Mouse (Mus musculus) c-Kit-positive CD71-negative TER-119-negative erythroid progenitor cells, embryonic 14.5 days (primary cell): ENCODE results near the gene Gm10447.

Experiments
- DNase-seq: peaks from one replicate; pipeline ENCODE4 v3.0.0-alpha.2; 2013; ENCODE audit warnings: low read depth

The Gm10447 gene

DNA sequence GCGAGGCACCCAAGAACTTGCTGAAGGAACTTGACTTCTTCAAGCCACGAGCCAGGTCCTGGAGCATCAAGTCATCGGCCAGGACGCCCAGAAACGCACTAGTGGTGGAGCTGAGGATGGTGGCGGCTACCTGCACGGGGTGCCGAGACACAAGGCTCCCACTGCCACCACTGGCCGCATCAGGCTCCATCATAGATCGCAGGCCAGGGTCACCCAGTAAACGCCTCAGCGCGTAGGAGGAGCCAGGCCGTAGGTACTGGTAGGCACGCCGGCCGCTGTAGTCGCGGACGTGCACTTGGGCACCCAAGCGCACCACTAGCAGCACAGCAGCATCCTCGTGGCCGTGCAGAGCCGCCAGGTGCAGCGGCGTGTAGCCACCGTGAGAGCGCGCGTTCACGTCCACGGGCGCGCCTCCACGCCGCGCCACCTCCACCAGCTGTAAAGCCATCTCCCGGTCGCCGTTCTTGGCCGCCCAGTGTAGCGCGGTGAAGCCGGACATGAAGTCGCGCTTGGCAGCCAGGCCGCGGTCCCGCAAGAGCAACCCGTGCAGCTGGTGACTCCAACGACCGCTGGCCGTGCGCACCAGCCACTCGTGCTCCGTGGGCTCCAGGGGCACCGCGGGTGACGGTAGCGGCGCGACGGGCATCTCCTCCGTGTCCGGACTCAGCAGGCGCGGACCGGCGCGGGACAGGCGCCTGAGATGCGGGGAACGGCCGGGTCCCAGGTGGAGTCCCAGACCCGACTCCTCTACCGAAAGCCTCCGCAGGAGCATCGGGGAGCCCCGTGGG lies 21.7 kb upstream of the Gm10447 start:
- no peak for DNase-seq

DNA sequence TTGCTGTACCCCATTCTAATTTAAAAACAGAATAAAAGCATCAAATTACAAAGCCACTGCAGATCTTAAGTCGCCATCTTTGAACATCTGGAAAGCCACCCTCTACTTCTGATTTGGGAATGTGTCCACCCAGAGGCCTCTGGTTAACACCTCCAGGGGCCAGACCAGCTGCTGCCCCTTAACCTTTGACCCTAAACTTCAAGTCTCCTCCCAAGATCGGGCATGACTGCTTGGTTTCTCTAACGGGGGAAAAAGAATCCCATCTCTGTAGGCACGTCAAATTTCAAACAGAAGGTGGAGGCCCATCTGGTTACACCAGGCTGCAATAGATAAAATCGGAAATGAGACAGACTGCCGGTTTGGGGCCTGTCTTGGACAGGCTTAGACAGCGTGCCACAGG lies 20.9 kb upstream of the Gm10447 start:
- DNase-seq = no peak

DNA sequence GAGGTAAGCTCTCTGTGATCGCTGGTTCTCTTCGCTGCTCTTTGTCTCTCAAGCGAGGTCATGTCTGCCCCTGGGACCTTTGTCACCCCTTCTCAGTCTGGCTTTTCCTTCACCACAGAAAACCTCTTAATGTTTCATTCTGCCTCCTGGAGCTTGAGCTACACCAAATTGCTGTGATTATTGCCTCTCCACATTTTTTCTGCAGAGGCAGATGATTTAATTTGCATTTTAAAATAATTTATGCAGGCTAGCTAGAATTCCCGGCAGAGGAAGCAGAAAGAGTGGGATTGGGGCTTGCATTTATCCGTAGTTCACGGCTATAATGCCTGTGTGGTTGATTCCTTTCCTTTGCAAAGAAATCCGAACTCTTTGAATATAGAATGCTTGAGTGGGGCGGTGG lies 18.7 kb upstream of the Gm10447 start:
- DNase-seq = no peak

DNA sequence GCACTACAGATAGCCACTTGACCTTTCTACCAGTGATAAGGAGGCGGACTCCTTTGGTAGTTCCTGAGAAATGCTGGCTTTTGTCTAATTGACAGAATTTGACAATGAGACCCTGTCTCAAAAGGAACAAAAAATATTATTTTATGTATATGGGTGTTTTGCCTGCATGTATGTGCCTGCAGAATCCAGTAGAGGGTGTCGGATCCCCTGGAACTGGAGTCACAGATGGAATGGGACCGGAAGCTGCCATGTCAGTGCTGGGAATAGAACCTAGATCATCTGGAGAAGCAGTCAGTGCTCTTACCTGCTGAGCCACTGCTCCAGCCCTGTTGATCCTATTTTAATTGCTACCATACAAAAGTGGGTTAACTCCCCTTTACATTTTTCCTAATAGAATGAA lies 15.8 kb upstream of the Gm10447 start:
- DNase-seq = no peak

DNA sequence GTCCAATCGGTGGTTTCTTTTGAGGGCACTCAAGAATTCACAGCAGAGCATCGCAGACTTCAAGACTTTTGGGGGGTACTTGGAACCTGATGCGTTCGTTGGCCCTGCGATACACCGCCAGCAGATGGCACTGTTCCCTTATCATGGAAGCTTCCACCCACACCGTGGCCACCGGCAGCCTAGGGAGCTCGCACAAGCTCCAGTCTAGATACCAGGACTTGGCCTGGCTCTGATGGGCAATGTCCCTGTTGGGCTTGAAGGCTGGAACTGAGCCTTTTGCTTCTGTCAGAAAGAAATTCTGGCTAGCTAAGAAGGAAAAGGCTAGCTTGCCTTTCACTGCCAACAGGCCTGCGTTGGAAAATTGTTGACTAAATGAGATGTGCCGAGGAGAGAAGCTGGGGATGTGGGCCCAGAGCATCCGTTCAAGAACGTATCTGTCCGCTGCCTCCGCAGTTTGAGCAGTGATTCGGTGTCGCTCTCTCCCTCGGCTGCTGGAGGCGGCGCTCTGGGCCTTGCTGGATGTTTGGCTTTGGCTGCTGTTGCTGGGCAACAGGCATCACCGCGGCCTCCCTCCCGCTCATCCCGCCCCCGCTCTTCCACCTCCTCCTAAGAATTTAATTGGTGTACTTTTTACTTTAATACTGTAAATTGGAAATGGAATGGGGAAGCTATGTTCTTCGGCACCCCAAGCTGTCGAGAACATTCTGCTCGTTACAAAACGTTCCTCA lies 13.2 kb upstream of the Gm10447 start, which contains the start of gene Gm9837:
Gene Gm9837 (minus strand): TSS at position 512 of the 728 bp plus-strand sequence.
- DNase-seq = peak; percentile 88

DNA sequence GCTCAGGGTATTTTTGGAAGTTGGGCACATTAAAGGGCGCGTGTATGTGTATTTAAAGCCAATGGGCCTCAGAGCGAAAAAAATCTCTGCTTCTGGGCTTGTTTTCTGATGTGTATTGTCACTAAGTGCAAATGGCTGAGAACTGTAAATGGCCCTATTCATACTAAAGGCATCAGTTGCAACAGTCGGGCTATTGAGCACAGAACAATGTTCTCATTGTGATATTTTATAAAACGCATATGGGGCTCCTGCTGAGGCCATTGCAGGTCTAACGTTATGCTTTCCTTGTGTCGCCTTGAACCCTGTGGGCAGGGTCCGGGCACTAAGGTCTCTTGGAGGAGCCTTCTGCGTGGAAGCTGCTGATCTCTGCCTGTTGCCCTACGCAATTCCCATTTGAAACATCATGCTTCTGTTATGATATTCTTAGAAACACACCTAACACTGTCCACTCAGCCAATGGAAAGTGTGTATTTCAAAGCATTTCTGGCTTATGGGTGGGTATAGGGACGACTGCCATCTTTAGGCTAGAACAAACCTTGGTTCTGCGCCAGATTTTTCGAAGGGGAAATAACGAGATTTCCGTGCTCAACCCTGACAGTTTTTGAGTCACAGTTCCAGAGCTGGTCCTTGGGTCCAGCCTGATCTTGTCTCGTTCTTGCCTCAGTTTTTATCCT lies 12.5 kb upstream of the Gm10447 start:
- DNase-seq = no peak

DNA sequence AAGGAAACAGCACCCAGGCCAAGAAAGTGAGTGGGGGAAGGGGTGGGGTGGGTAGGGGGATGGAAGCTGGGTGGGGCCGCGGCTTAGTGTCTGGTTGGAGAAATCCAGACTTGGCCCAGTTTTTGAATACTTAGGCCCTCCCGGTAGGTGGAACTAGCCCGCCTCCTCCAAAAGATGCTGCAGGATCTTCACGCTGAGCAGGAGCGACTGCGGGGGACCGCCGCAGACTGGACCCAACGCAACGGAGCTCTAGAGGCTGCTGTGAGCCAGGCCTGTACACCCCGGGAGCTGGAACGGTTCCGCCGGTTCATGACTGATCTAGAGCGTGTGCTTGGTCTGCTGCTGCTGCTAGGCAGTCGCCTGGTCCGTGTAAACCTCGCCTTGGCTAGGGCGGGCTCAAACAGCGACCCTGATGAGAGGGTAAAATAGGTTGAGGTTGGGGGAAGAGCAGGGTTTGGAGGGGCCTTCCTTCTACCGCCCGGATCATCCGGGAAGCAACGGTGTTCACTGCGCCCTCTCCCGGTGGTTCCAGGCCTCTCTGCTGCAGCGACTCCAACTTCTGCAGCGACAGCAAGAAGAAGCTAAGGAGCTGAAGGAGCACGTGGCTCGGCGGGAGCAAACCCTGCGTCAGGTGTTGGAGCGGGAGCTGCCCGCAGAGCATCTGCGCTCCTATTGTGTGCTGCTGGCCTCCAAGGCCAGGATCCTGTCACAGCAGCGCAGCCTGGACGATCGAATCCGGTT lies 9.5 kb upstream of the Gm10447 start:
- DNase-seq = no peak

DNA sequence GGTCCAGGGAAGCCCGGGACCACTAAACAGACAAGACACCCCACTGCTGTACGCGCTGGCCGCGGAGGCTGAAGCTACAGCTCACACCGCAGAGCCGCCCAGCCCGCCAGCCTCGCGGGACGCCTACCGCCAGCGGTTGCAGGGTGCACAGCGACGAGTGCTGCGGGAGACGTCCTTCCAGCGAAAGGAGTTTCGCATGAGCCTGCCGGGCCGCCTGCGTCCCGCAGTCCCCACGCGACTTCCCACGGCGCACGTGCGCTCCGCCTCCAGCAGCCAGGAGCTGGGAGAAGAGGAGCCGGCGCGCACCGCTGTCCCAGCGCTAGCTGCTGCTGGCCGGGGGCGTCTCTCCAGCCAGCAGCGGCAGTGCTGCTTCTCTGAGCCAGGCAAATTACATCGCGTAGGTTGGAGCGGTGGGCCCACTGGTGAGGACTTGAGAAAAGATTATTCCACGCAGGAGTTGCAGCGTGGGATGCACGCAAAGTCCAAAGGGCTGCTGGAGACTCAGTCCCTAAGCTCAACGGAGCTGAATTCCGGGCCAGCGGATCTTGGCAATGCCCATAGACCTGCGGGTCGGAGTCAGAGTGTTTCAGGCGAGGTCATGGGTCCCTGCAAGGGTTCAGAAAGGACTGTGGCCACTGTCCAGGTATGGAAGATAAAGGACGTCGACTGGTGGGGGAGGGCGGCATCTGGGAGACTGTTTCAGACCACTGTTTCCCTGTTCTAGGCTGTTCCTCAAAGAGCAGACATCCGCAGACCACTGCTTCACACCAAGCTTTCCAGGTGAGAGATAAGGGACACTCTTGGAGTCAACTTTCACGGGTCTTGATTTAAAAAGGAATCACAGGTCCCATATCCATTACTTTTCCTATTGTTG lies 6.9 kb upstream of the Gm10447 start:
- no peak for DNase-seq

DNA sequence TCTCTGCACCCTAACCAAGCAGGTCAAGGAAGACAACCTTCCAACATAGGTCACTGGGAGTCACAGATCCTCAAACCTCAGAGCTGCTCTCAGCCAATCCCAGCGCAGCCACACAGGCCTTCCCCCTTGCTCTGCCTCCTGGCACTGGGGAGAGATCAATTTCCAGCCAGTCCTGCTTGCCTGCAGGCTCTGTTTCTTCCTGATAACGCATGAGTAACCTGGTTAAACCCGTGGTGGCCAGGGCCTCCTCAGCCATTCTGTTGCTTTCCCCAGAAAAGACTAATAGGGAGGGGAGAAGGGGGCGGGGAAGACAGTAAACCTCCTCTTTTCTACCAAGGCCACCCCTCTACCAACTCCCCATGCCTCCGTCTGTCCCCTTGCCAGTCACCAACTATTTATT lies 4.8 kb upstream of the Gm10447 start:
- no peak for DNase-seq

DNA sequence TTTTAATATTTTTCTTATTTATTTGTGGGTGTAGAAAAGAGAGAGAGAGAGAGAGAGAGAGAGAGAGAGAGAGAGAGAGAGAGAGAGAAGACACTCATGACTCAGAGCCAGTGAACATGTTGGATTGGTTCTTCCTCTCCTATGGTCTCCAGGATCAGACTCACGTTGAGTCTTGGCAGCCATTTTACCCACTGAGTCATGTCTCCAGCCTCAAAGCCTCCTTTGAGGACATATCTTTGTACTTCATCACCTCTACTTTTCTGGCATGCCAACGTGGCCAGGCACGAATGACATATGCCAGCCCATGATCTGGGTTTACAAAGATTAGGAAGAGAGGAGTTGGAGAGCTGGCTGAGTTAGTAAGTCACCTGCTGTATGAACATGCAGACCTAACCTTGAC lies 3.3 kb upstream of the Gm10447 start:
- no peak for DNase-seq

DNA sequence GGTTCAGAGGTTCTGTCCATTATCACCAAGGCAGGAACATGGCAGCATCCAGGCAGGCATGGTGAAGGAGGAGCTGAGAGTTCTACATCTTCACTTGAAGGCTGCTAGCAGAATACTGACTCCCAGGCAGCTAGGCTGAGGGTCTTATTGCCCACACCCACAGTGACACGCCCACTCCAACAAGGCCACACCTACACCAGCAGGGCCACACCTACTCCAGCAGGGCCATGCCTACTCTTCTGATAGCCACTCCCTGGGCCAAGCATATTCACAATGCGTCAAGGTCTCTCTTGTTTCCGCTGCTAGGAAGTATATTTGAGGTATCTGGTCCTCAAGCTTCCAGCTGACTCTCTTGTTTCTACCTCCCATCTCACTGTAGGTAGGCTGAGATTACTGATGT lies 2.1 kb upstream of the Gm10447 start:
- DNase-seq = no peak

DNA sequence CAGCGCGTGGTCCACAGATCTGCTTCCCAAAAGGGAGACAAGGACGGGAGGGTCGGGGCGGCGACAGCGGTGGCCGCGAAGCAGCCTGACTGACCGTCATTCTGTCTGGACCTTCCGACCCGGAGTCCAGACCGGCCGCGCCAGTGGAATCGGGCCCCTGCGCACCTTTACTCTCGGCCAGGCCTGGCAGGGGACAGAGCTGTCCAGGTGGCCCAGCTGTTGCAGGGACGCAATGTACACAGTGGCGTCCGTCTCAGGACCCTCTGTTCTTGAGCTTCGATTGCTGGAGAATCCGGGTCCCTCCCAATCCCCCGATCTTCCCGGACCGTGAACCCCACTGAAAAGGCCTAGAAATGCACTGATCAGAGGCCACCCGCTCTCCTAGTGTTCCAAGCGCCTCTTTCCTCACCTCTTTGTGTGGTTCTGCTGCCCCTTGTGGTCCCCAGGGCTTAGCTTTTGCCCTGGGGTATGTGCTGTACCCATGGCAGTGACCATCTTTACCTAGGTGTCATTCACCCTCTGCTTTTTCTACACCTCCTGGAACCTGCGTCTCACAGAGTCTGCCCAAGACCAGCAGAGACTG lies 553 bp upstream of the Gm10447 start:
- DNase-seq = no peak

DNA sequence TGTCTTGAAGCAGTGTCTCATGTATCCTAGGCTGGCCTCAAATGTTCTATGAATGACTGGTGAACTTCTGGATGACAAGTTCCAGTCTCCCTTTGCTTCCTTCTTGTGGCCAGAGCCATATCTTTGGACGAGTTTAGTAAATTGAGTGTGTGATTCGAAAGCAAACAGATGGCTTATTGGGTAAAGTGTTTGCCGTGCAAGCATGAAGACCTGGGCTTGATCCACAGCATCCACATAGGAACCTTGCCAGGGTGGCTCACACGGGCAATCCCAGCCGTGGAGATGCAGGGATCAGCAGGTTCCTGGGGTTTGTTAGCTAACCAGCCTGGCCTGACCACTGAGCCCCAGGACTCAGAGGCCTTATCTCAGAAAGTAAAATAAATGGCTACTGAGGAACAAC lies 3.9 kb downstream of the Gm10447 start:
- no peak for DNase-seq

DNA sequence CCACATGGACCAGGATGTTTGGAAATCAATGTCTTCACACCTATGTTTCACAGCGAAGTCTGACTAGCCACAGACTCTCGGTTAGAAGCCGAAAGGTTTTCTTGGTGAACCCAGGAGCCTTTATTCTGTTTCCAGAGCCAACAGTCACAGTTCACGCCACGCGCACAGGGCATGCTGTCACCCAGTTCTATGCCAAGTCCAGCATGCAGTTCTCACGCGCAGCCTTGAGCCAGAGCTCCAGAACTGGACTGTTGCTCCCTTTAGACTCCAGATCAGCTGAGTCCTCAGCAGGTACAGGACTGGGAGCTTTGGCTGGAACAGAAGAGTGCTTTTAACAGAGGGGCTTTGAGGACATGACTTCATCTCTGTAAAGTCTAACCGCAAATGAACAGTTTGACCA lies 4.5 kb downstream of the Gm10447 start:
- DNase-seq = no peak

DNA sequence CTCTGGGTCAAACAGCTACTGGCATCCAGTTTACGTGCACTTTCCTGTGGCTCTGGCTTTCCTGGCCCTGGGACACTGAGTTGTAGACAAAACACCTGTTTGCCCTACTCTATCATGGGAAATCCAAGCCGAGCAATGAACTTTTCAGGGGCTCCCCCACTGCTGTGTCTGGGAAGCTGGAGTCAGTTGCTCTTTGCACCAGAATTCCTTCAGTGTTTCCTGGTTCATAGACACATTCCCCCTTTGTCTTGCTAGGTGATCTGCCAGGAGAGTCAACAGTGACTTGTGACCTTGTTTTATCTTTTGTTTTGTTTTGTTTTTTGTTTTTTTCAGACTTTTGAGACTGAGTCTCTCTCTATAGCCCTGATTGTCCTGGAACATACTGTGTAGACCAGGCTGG lies 5.5 kb downstream of the Gm10447 start:
- no peak for DNase-seq

DNA sequence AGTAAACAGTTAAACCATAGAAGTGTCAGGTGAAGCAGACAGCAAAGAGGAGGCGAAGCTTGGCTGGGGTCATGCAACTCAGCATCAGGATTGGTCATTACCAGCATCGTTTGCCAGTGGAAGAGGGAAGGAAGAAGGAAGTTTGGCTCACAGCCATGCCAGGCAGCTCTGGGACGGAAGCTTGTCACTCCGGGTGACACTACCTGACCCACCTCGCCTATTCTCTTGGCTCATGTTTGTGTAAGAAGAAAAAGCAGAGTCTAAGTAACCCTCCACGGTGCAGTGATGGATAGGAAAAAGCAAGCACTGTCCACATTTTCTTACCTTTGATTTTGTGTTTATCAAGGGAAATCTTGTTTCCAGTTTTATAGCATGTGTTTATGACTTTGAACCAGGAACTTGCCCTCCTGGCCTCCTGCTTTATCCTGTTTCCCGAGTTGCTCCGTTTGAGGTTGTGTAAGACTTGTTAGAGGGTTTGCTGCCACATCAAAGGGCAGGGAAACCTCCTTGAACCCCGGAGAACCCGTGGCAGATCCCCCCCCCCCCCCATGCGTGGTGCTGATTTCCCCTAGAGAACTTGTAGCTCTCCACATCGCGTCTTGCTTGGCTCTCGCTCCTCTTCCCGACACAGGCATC lies 6.7 kb downstream of the Gm10447 start:
- no peak for DNase-seq

DNA sequence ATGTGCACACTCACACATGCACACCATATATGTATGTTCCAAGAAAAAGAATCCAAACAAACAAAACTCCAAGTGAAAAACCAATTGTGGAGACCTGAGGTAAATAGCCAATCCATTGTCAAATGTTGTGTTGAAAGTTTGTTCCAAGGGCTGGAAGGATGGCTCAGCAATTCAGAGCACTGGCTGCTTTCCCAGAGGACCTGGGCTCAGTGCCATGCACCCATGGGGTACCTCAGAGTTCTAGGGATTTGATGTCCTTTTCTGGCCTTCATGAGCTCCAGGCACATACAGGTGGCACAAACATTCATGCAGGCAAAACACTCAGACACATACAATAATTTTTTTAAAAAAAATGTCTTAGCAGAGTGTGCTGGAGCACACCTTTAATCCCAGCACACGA lies 8.4 kb downstream of the Gm10447 start:
- DNase-seq = no peak

DNA sequence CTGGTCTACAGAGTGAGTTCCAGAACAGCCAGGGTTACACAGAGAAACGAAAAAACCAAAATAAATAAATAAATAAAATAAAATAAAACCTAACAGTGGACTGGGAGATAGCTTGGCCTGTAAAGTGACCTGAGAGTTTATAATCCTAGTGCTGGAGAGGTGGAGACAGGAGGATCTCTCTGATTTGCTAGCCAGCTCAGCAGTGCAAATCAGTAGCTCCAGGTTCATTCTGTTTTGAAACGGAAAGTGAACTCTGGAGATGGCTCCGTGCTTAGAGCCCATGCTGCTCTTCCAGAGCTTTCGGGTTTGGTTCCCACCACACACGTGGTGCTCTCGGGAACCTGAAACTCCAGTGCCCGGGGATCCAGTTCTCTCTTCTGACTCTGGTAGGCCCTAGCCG lies 8.9 kb downstream of the Gm10447 start:
- no peak for DNase-seq

DNA sequence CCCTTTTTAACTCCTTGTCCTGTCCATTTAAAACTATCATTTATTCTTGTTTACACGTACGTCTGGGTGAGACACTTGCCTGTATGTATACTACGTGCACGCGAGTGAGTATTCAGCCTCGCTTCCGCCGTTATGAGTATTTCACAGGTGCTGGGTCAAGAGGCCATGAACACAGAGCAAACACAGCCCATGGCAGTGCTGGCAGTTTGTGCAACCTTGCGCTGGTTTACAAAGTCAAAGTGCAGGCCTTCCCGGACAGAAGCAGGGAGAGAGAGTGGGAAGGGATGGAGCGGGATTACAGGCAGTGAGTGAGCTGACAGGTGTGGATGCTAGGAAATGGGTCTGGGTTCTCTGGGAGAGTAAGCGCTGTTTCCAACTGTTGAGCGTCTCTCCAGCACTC lies 10.7 kb downstream of the Gm10447 start:
- DNase-seq = no peak

DNA sequence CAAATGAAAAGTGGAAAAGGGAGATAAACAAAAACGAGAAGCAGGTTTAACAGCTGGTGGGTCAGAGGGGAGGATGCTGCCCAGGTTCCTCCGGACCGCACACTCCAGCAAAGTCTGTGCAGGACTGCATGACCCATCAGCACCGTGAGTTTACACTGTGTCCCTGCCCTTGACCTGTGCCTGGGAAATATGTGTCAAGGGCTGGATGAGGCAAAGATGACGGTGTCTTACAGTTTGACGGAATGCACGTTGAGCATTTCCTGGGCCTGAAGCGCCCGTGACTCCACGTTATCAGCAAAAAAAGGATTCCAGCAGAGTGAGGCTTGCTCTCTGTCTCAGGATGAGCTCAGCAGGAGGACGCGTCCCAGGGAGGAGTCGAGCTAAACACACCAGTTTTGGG lies 11.3 kb downstream of the Gm10447 start:
- no peak for DNase-seq

DNA sequence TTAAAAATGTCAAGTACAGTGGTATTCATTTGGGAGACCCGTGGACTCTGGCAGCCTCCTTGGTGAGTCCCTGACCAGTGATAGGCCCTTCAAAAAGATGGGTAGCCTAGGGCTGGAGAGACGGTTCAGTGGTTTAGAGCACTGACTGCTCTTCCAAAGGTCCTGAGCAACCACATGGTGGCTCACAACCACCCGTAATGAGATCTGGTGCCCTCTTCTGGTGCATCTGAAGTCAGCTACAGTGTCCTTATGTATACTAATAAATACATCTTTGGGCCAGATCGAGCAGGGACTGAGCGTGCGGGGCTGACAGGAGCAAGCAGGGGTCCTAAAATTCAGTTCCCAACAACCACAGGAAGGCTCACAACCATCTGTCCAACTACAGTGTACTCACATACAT lies 13.0 kb downstream of the Gm10447 start:
- DNase-seq = no peak
